Comparison of ENCODE assay signal across 7 mouse cellular contexts in the genomic region with DNA sequence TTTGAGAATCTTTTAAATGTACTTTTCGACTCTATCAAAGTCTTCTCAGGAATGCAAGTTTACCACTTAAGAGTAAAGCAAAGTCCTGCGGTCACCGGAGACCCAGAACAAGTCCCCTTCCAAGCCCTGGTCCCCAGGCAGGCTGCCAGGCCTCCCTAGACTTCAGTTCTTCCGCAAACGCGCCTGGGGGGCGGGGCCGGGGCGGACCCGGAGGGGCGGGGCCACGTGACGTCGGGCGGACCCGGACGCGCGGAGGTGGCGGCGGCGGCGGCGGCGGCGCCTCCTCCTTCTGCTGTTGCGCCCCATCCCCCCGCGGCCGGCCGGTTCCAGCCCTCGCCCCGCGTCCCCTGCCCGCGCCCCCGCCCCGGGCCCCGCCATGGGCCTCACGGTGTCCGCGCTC. TPM values are rescaled to one million over a fixed set of nuclear protein-coding genes. Genes with fewer than 3 reads are reported as not detected.
A peak's percentile ranks its signal among the peaks of the same experiment; 100 is the strongest.
DNase-seq lines count a peak whose midpoint lies in the region; ATAC-seq and TF ChIP-seq lines count a peak whose summit lies in the region.

A gene (plus strand): TSS at position 248 of the 400 bp plus-strand sequence.

- H3K4me1 ChIP-seq in embryonic facial prominence, embryonic 13.5 days, result peaks cover 49% of the 10 kb centered on the region
- peaks cover 22% of the 10 kb centered on the region for H3K4me1 ChIP-seq in heart, adult 2 months (ENCODE audit: control insufficient read depth, insufficient read depth, low read length)
- H3K4me1 ChIP-seq in limb, embryonic 13.5 days, result peaks cover 40% of the 10 kb centered on the region
- H3K4me1 ChIP-seq in midbrain, embryonic 16.5 days (ENCODE audit: control insufficient read depth, insufficient read depth, low read length), result peaks cover 34% of the 10 kb centered on the region

- peak within 1 kb of the TSS; percentile 80 for H3K27ac ChIP-seq in embryonic facial prominence, embryonic 13.5 days
- peak within 1 kb of the TSS; percentile 93 for H3K27ac ChIP-seq in heart, adult 2 months
- peak within 1 kb of the TSS; percentile 84 for H3K27ac ChIP-seq in limb, embryonic 13.5 days
- peak within 1 kb of the TSS; percentile 82 for H3K27ac ChIP-seq in midbrain, embryonic 16.5 days (ENCODE audit: low read length)

- peak within 1 kb of the TSS; percentile 95 for H3K4me2 ChIP-seq in embryonic facial prominence, embryonic 13.5 days
- H3K4me2 ChIP-seq in limb, embryonic 13.5 days (replicated peaks), result peak within 1 kb of the TSS; percentile 98
- H3K4me2 ChIP-seq in midbrain, embryonic 16.5 days (ENCODE audit: low read length), result peak within 1 kb of the TSS; percentile 79

- TF ChIP-seq EP300 in heart, adult 2 months (IDR thresholded peaks at IDR 0.05; ENCODE audit: insufficient read depth, low read depth, low read length), result no peak

- no peak for TF ChIP-seq CTCF in heart, adult 2 months (IDR thresholded peaks at IDR 0.05)

- peaks cover 5% of the 10 kb centered on the region for H3K79me2 ChIP-seq in heart, adult 2 months (replicated peaks; ENCODE audit: control insufficient read depth, insufficient read depth, low read length)

- peak; percentile 73 for TF ChIP-seq POLR2A in heart, adult 2 months (IDR thresholded peaks at IDR 0.05; ENCODE audit: insufficient read depth, low read depth, low read length)

- ATAC-seq in embryonic facial prominence, embryonic 13.5 days (ENCODE audit: insufficient number of reproducible peaks, insufficient read depth, low FRiP score, low TSS enrichment, low read depth), result peak; percentile 60
- peak; percentile 70 for ATAC-seq in limb, embryonic 13.5 days (ENCODE audit: low FRiP score, low read depth)
- peak; percentile 69 for ATAC-seq in midbrain, embryonic 16.5 days

- peak within 1 kb of the TSS; percentile 93 for H3K9ac ChIP-seq in embryonic facial prominence, embryonic 13.5 days
- H3K9ac ChIP-seq in heart, adult 2 months (ENCODE audit: low read depth, low read length), result peak within 1 kb of the TSS; percentile 84
- H3K9ac ChIP-seq in limb, embryonic 13.5 days, result peak within 1 kb of the TSS; percentile 95
- peak within 1 kb of the TSS; percentile 97 for H3K9ac ChIP-seq in midbrain, embryonic 16.5 days (ENCODE audit: low read depth, low read length)

- no peaks in the 10 kb centered on the region for H3K9me3 ChIP-seq in embryonic facial prominence, embryonic 13.5 days
- H3K9me3 ChIP-seq in limb, embryonic 13.5 days, result no peaks in the 10 kb centered on the region
- no peaks in the 10 kb centered on the region for H3K9me3 ChIP-seq in midbrain, embryonic 16.5 days (replicated peaks; ENCODE audit: control insufficient read depth, low read length, poor library complexity, severe bottlenecking)

- H3K4me3 ChIP-seq in embryonic facial prominence, embryonic 13.5 days, result peak within 1 kb of the TSS; percentile 74
- peak within 1 kb of the TSS; percentile 86 for H3K4me3 ChIP-seq in heart, adult 2 months
- H3K4me3 ChIP-seq in limb, embryonic 13.5 days, result peak within 1 kb of the TSS; percentile 94
- H3K4me3 ChIP-seq in midbrain, embryonic 16.5 days (ENCODE audit: low read depth, low read length), result peak within 1 kb of the TSS; percentile 86

- H3K27me3 ChIP-seq in embryonic facial prominence, embryonic 13.5 days, result no peaks in the 10 kb centered on the region
- H3K27me3 ChIP-seq in heart, adult 2 months (ENCODE audit: control insufficient read depth, insufficient read depth, low read length), result no peaks in the 10 kb centered on the region
- H3K27me3 ChIP-seq in limb, embryonic 13.5 days, result no peaks in the 10 kb centered on the region
- no peaks in the 10 kb centered on the region for H3K27me3 ChIP-seq in midbrain, embryonic 16.5 days (ENCODE audit: control insufficient read depth, insufficient read depth, low read depth, low read length)

- DNase-seq in adrenal gland, postnatal 36 days, result peak; percentile 97 to 99
- DNase-seq in heart, adult 2 months, result peak; percentile 96 to 99
- DNase-seq in kidney, adult 8-10 months, result peak; percentile 93 to 96
- peak; percentile 97 to 98 for DNase-seq in spleen, postnatal 10 days (ENCODE audit: low spot score in 2 of 2)

- WGBS in embryonic facial prominence, embryonic 13.5 days, result under 1% methylated on average over 32 of the region's 42 CpGs
- WGBS in heart, adult 2 months, result under 1% methylated on average over 24 of the region's 42 CpGs
- WGBS in limb, embryonic 13.5 days, result 2% methylated on average over 18 of the region's 42 CpGs
- WGBS in midbrain, embryonic 16.5 days, result 0% methylated on average over 41 of the region's 42 CpGs

- peaks cover 30% of the 10 kb centered on the region for H3K36me3 ChIP-seq in embryonic facial prominence, embryonic 13.5 days
- H3K36me3 ChIP-seq in heart, adult 2 months (ENCODE audit: control insufficient read depth, insufficient read depth, low read length), result peaks cover 7% of the 10 kb centered on the region
- peaks cover 36% of the 10 kb centered on the region for H3K36me3 ChIP-seq in limb, embryonic 13.5 days
- H3K36me3 ChIP-seq in midbrain, embryonic 16.5 days (ENCODE audit: control insufficient read depth, insufficient read depth, low read length), result peaks cover 10% of the 10 kb centered on the region; the same call in 1 of the 2 replicates

- intact Hi-C loops in heart, adult 2 months (cut with DNase I), result loop anchor here (5.0 kb wide), 3 partner anchors 39 to 409 kb away; a partner anchor contains a TSS

RNA-seq across cellular contexts. Expression of the gene that starts here (rescaled TPM):
- 100 to 1,000 TPM; 149 to 171 TPM for total RNA-seq in adrenal gland, postnatal 36 days (2021)
- polyA plus RNA-seq in embryonic facial prominence, embryonic 13.5 days (2015; fragmentation: Nextera tagmentation; extraction: Ambion mirVana), result 358 and 407 TPM in 2 replicates
- total RNA-seq in heart, adult 2 months (2021), result 100 to 1,000 TPM; 150 to 162 TPM
- polyA plus RNA-seq in heart, adult 2 months (2012; rRNA removed), result 239 and 248 TPM in 2 replicates
- polyA plus RNA-seq in limb, embryonic 13.5 days (2015; fragmentation: Nextera tagmentation; extraction: Ambion mirVana), result 384 and 392 TPM in 2 replicates
- 418 and 435 TPM in 2 replicates for polyA plus RNA-seq in midbrain, embryonic 16.5 days (2015; fragmentation: Nextera tagmentation; extraction: Ambion mirVana)

Comparison
In these comparisons a context has a peak if more than half of its experiments do, and no peak if none do; other contexts are left out.
1. Peak in every context shown above with its lines: DNase-seq, ATAC-seq, H3K4me3 ChIP-seq and H3K27ac ChIP-seq.